Mouse (Mus musculus): Measurements from ENCODE around the gene Crybb3.

Gene Crybb3

GRCm38 (mm10) chr5:113054308-113054707, 27.1 kb downstream of the Crybb3 start:
- Histone ChIP-seq H3K36me3 (ENCODE audit: insufficient read depth, low read length) (no peaks in the 10 kb centered on the region), H3K9me3 (ENCODE audit: low read length) (0 out of 2 replicates have a peak, but pooled peaks cover 8% of the 10 kb centered on the region), H3K4me1 (replicated peaks; ENCODE audit: low read depth, low read length) (peaks cover 6% of the 10 kb centered on the region), H3K27me3 (ENCODE audit: insufficient read depth, low read length) (peaks cover 22% of the 10 kb centered on the region), H3K4me3 (replicated peaks; ENCODE audit: low read length) (no peak overlapping the region)
- TF ChIP-seq CTCF (conservative IDR thresholded peaks at IDR 0.05; ENCODE audit: low read length) (peak; percentile 59), POU5F1 (IDR thresholded peaks at IDR 0.05; ENCODE audit: borderline replicate concordance, low read length) (no peak)

DNA sequence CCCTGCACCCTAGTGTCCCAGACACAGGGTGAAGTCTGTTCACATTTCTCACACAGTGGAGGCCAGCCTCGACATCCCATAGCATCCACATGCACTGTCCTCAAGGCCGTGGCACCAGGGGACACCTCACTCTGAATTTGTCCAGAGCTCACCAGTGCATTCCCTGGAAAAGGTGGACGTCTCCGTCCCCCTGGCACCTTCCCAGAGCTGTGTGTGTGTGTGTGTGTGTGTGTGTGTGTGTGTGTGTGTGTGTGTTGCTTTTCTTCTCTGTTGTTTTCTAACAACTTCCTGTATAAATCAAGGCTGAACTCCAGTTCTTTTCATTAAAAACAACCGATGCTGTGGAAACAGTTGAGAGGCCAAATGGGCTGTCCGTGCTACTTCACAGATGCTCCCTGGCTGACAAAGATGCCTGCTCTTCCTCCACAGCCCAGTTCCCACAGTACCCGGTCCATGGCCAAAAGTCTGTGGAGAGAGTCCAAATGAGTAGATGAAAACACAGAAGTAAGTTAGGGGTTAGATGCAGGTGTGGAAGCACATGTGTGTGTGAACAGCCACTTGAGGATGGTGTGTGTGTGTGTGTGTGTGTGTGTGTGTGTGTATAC, 30.7 kb downstream of the Crybb3 start:
- H3K4me1 ChIP-seq (replicated peaks; ENCODE audit: low read depth, low read length), result peaks cover 10% of the 10 kb centered on the region
- no peak overlapping the region for H3K4me3 ChIP-seq (replicated peaks; ENCODE audit: low read length)
- no peaks in the 10 kb centered on the region for H3K36me3 ChIP-seq (ENCODE audit: insufficient read depth, low read length)
- H3K9me3 ChIP-seq (ENCODE audit: low read length), result 0 out of 2 replicates have a peak, but pooled peaks cover 8% of the 10 kb centered on the region
- peaks cover 21% of the 10 kb centered on the region for H3K27me3 ChIP-seq (ENCODE audit: insufficient read depth, low read length)
- no peak for TF ChIP-seq NANOG (IDR thresholded peaks at IDR 0.05; ENCODE audit: borderline replicate concordance, low read length)

DNA sequence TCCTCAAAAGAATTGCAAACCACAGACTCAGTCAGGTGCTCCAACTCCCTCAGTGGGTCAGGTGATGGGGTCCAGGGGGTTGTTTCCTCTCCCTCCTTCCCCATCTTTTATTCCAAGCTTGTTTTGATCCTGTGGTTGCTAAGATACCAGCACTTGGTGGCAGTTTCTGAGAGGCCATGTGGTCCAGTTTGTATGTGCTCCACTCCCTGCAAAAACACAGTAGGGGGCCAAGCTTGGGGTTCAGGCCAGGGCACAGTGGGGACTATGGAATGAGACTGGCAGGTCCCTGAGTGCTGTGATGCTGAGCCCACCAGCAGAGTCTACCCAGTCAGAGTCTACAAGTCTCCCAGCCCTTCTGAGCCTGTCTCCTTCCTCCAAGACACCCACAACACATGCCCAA, 31.5 kb downstream of the Crybb3 start:
- no peaks in the 10 kb centered on the region for H3K36me3 ChIP-seq (ENCODE audit: insufficient read depth, low read length)
- H3K27me3 ChIP-seq (ENCODE audit: insufficient read depth, low read length), result peaks cover 18% of the 10 kb centered on the region
- 0 out of 2 replicates have a peak, but pooled peaks cover 8% of the 10 kb centered on the region for H3K9me3 ChIP-seq (ENCODE audit: low read length)
- TF ChIP-seq POU5F1 (IDR thresholded peaks at IDR 0.05; ENCODE audit: borderline replicate concordance, low read length) (no peak), CTCF (conservative IDR thresholded peaks at IDR 0.05; ENCODE audit: low read length) (no peak; the same call in 1 of the 2 replicates), NANOG (IDR thresholded peaks at IDR 0.05; ENCODE audit: borderline replicate concordance, low read length) (no peak)
- peaks cover 14% of the 10 kb centered on the region for H3K4me1 ChIP-seq (replicated peaks; ENCODE audit: low read depth, low read length)
- no peak overlapping the region for H3K4me3 ChIP-seq (replicated peaks; ENCODE audit: low read length)

GRCm38 (mm10) chr5:113045511-113046273, 35.7 kb downstream of the Crybb3 start:
- H3K36me3 ChIP-seq (ENCODE audit: insufficient read depth, low read length), result no peaks in the 10 kb centered on the region
- TF ChIP-seq CTCF (conservative IDR thresholded peaks at IDR 0.05; ENCODE audit: low read length) (no peak), POU5F1 (IDR thresholded peaks at IDR 0.05; ENCODE audit: borderline replicate concordance, low read length) (no peak), NANOG (IDR thresholded peaks at IDR 0.05; ENCODE audit: borderline replicate concordance, low read length) (no peak)
- H3K27me3 ChIP-seq (ENCODE audit: insufficient read depth, low read length), result no peaks in the 10 kb centered on the region
- H3K4me3 ChIP-seq (replicated peaks; ENCODE audit: low read length), result peak overlapping the region; percentile 37; the same call in 1 of the 2 replicates
- H3K9me3 ChIP-seq (ENCODE audit: low read length), result no peaks in the 10 kb centered on the region
- H3K4me1 ChIP-seq (replicated peaks; ENCODE audit: low read depth, low read length), result peaks cover 10% of the 10 kb centered on the region

DNA sequence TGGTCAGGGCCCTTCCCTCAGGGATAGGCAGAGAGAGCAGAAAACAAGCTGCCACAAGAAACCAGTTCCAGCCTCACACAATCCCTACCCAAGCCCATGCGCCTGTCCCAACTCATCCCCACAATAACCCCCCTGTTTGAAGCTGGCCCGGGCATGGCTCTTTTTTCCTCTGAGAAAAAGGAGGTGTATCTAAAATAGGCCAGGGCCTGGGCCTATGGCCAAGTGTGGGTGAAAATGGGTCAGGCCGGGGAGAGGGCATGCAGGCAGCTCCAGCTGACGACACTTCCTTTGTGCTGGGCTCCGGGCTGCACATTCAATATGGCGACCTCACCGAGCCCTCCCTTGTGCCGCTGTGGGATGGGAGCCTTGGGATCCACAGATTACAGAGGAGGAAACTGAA, 37.9 kb downstream of the Crybb3 start:
- peaks cover 4% of the 10 kb centered on the region; the same call in 1 of the 2 replicates for H3K27me3 ChIP-seq (ENCODE audit: insufficient read depth, low read length)
- no peak overlapping the region for H3K4me3 ChIP-seq (replicated peaks; ENCODE audit: low read length)
- H3K9me3 ChIP-seq (ENCODE audit: low read length), result 0 out of 2 replicates have a peak, but pooled peaks cover 2% of the 10 kb centered on the region
- H3K4me1 ChIP-seq (replicated peaks; ENCODE audit: low read depth, low read length), result peaks cover 17% of the 10 kb centered on the region
- TF ChIP-seq NANOG (IDR thresholded peaks at IDR 0.05; ENCODE audit: borderline replicate concordance, low read length), result no peak
- TF ChIP-seq CTCF (conservative IDR thresholded peaks at IDR 0.05; ENCODE audit: low read length), result no peak
- no peak for TF ChIP-seq POU5F1 (IDR thresholded peaks at IDR 0.05; ENCODE audit: borderline replicate concordance, low read length)
- no peaks in the 10 kb centered on the region for H3K36me3 ChIP-seq (ENCODE audit: insufficient read depth, low read length)

DNA sequence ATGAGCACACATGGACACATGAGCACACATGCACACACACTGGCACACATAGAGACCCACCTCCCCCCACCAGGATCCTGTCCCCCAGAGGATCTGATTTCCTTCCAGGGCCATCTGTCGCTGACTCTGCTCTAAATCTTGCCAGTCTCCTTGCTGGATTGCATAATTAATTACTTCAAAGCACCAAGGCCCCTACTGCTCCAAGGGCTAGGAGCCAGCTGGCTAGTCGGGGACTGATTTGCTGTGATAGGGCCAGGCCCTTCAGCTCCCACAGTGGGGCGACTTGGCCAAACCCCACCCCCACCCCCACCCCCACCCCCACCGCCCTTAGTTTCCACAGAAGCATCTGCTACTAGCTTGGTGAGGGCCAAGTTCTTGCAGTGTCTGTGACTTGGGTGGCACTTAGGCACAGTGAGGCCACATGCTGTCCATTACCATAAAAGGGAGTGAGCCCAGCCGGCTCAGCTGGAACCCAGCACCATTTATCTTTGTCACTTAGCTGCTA, 39.8 kb downstream of the Crybb3 start:
- H3K36me3 ChIP-seq (ENCODE audit: insufficient read depth, low read length), result no peaks in the 10 kb centered on the region
- peaks cover 4% of the 10 kb centered on the region; the same call in 1 of the 2 replicates for H3K27me3 ChIP-seq (ENCODE audit: insufficient read depth, low read length)
- no peak overlapping the region for H3K4me3 ChIP-seq (replicated peaks; ENCODE audit: low read length)
- 0 out of 2 replicates have a peak, but pooled peaks cover 2% of the 10 kb centered on the region for H3K9me3 ChIP-seq (ENCODE audit: low read length)
- TF ChIP-seq POU5F1 (IDR thresholded peaks at IDR 0.05; ENCODE audit: borderline replicate concordance, low read length) (no peak), CTCF (conservative IDR thresholded peaks at IDR 0.05; ENCODE audit: low read length) (no peak), NANOG (IDR thresholded peaks at IDR 0.05; ENCODE audit: borderline replicate concordance, low read length) (no peak)
- peaks cover 30% of the 10 kb centered on the region for H3K4me1 ChIP-seq (replicated peaks; ENCODE audit: low read depth, low read length)

- Histone ChIP-seq H3K27me3 (ENCODE audit: insufficient read depth, low read length) (peaks cover 4% of the 10 kb centered on the region; the same call in 1 of the 2 replicates), H3K9me3 (ENCODE audit: low read length) (0 out of 2 replicates have a peak, but pooled peaks cover 2% of the 10 kb centered on the region), H3K4me3 (replicated peaks; ENCODE audit: low read length) (no peak overlapping the region), H3K4me1 (replicated peaks; ENCODE audit: low read depth, low read length) (peaks cover 36% of the 10 kb centered on the region), H3K36me3 (ENCODE audit: insufficient read depth, low read length) (no peaks in the 10 kb centered on the region)
- TF ChIP-seq NANOG (IDR thresholded peaks at IDR 0.05; ENCODE audit: borderline replicate concordance, low read length), result no peak
- no peak for TF ChIP-seq CTCF (conservative IDR thresholded peaks at IDR 0.05; ENCODE audit: low read length)
- no peak for TF ChIP-seq POU5F1 (IDR thresholded peaks at IDR 0.05; ENCODE audit: borderline replicate concordance, low read length)
Observed at GRCm38 (mm10) chr5:113040776-113041175, 40.6 kb downstream of the Crybb3 start.

DNA sequence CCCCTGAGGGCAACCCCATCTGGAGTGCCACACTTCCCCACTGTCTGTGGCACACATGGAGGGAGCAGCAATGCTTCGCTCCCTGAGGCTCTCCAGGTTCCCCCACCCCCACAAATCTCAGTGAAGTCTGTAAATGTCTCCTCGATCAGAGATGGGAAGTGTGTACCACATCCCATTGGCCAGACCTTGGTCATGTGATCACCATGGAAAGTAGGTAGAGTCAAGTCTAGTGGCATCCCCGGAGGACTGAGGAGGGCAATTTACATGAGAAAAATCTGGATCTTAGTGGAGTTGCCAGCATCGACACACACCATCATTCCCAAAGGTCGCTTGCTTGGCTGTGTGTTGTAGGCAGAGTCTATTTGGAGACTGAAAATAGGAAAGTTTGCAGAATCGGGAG, 42.8 kb downstream of the Crybb3 start:
- H3K4me3 ChIP-seq (replicated peaks; ENCODE audit: low read length), result no peak overlapping the region
- H3K9me3 ChIP-seq (ENCODE audit: low read length), result 0 out of 2 replicates have a peak, but pooled peaks cover 2% of the 10 kb centered on the region
- peaks cover 4% of the 10 kb centered on the region; the same call in 1 of the 2 replicates for H3K27me3 ChIP-seq (ENCODE audit: insufficient read depth, low read length)
- TF ChIP-seq NANOG (IDR thresholded peaks at IDR 0.05; ENCODE audit: borderline replicate concordance, low read length), result no peak
- no peak for TF ChIP-seq POU5F1 (IDR thresholded peaks at IDR 0.05; ENCODE audit: borderline replicate concordance, low read length)
- TF ChIP-seq CTCF (conservative IDR thresholded peaks at IDR 0.05; ENCODE audit: low read length), result no peak
- no peaks in the 10 kb centered on the region for H3K36me3 ChIP-seq (ENCODE audit: insufficient read depth, low read length)
- H3K4me1 ChIP-seq (replicated peaks; ENCODE audit: low read depth, low read length), result peaks cover 46% of the 10 kb centered on the region
